Mouse (Mus musculus) cerebellum, adult 11-12 months (tissue): Measurements from ENCODE around the gene Pde12.
A peak's percentile ranks its signal among the peaks of the same experiment; 100 is the strongest.

Source experiments
- DNase-seq: peaks from one replicate; pipeline ENCODE4 v3.0.0; 2022

The Pde12 gene

GRCm38 (mm10) chr14:26639961-26640360 is 29.7 kb downstream of the Pde12 start:
- DNase-seq = peak; percentile 33

GRCm38 (mm10) chr14:26639251-26639650 is 30.4 kb downstream of the Pde12 start:
- DNase-seq = no peak

GRCm38 (mm10) chr14:26638708-26639084 is 31.0 kb downstream of the Pde12 start:
- no peak for DNase-seq

- peak; percentile 100 for DNase-seq
Measured at GRCm38 (mm10) chr14:26637851-26638707, 31.6 kb downstream of the Pde12 start, which contains the start of gene Arf4. Gene Arf4, plus strand, starts transcription at chr14:26638074.

- DNase-seq = peak; percentile 62
Measured at GRCm38 (mm10) chr14:26637025-26637850, 32.4 kb downstream of the Pde12 start.

- no peak for DNase-seq
Measured at GRCm38 (mm10) chr14:26626605-26627140, 43.0 kb downstream of the Pde12 start.

GRCm38 (mm10) chr14:26625301-26625700 is 44.4 kb downstream of the Pde12 start:
- DNase-seq = no peak

- no peak for DNase-seq
Measured at GRCm38 (mm10) chr14:26610689-26611088, 59.0 kb downstream of the Pde12 start.
